Comparison of ENCODE assay signal across 11 mouse cellular contexts in the genomic region with DNA sequence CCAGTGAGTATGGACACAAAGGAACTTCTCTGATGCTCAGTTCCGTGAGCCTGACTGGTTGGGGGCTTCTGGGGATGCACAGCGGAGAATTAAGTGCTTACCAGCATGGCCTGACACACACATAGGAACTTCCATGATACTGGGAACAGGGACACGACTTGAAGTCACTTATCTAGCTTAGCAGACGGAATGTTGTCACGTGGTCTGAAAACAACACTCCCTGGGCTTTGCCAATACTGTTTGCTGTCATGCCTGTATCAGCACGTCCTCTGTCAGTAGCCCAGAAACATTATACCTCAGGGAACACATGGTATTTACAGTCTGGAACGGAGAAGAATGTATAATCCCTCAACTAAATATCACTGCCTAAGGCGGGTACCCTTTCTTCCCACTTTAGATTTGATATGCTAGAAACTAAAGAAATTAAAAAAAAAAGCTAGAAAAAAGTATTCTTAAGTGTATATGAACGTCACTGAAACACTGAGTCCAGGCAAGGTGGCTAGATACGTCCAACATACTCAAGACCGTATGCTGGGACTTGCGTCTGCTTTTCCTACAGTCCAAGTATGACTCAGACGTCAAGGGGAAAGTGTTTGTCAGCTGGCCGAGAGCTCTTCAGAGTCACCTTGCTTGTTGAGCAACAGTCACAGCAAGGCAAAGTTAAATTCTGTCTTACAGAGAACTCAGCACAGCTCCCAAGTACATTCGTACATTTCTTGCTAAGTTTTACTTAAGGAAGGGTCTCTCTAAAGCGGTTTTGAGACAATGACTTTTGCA. TPM values are rescaled to one million over a fixed set of nuclear protein-coding genes. Genes with fewer than 3 reads are reported as not detected.
DNase-seq lines count a peak whose midpoint lies in the region; ATAC-seq lines count a peak whose summit lies in the region.
"Had no signal": no experiment of that assay in that cellular context is flagged by ENCODE, and none has a peak within 500 bp of the region (broad histone marks: within the 10 kb centered on the region; RNA-seq: fewer than 3 reads in every experiment).

No protein-coding gene starts in this region.

- ATAC-seq in midbrain, embryonic 11.5 days (ENCODE audit: low FRiP score), result no peak
- ATAC-seq in midbrain, embryonic 15.5 days (replicated peaks), result no peak
- peak; percentile 81 for ATAC-seq in liver, embryonic 15.5 days (ENCODE audit: insufficient read depth)
- ATAC-seq in neural tube, embryonic 15.5 days (ENCODE audit: low FRiP score), result no peak

- H3K27ac ChIP-seq in midbrain, embryonic 11.5 days (ENCODE audit: low read depth, low read length), result no peak overlapping the region
- H3K27ac ChIP-seq in midbrain, embryonic 15.5 days, result no peak overlapping the region
- peak overlapping the region; percentile 42 for H3K27ac ChIP-seq in liver, embryonic 15.5 days (replicated peaks)
- no peak overlapping the region for H3K27ac ChIP-seq in neural tube, embryonic 15.5 days (replicated peaks)
- H3K27ac ChIP-seq: limb, embryonic 12.5 days; neural tube, embryonic 12.5 days had no signal

- 89% methylated on average over 16 of the region's 16 CpGs for WGBS in midbrain, embryonic 11.5 days
- 87% methylated on average over 16 of the region's 16 CpGs for WGBS in midbrain, embryonic 15.5 days
- WGBS in liver, embryonic 15.5 days (ENCODE audit: insufficient replicate concordance), result 63% methylated on average over 16 of the region's 16 CpGs
- 87% methylated on average over 16 of the region's 16 CpGs for WGBS in neural tube, embryonic 15.5 days

- H3K27me3 ChIP-seq in midbrain, embryonic 11.5 days (ENCODE audit: control insufficient read depth, insufficient read depth, low read length), result no peaks in the 10 kb centered on the region
- H3K27me3 ChIP-seq in midbrain, embryonic 15.5 days (replicated peaks), result no peaks in the 10 kb centered on the region
- no peaks in the 10 kb centered on the region for H3K27me3 ChIP-seq in liver, embryonic 15.5 days
- no peaks in the 10 kb centered on the region for H3K27me3 ChIP-seq in neural tube, embryonic 15.5 days (replicated peaks)
- H3K27me3 ChIP-seq: kidney, embryonic 15.5 days; limb, embryonic 12.5 days; neural tube, embryonic 12.5 days had no signal

- no peak overlapping the region for H3K9ac ChIP-seq in midbrain, embryonic 11.5 days (ENCODE audit: low read length)
- no peak overlapping the region for H3K9ac ChIP-seq in midbrain, embryonic 15.5 days
- H3K9ac ChIP-seq in liver, embryonic 15.5 days, result no peak overlapping the region
- H3K9ac ChIP-seq in neural tube, embryonic 15.5 days (replicated peaks), result no peak overlapping the region
- H3K9ac ChIP-seq: kidney, embryonic 15.5 days; limb, embryonic 12.5 days; neural tube, embryonic 12.5 days had no signal

- no peak overlapping the region for H3K4me2 ChIP-seq in midbrain, embryonic 11.5 days
- no peak overlapping the region for H3K4me2 ChIP-seq in midbrain, embryonic 15.5 days
- H3K4me2 ChIP-seq in liver, embryonic 15.5 days, result peak overlapping the region; percentile 27; the same call in 1 of the 2 replicates
- H3K4me2 ChIP-seq in neural tube, embryonic 15.5 days, result no peak overlapping the region
- H3K4me2 ChIP-seq: kidney, embryonic 15.5 days; limb, embryonic 12.5 days; neural tube, embryonic 12.5 days had no signal

- no peaks in the 10 kb centered on the region for H3K9me3 ChIP-seq in midbrain, embryonic 11.5 days (ENCODE audit: control insufficient read depth, low read length)
- H3K9me3 ChIP-seq in midbrain, embryonic 15.5 days, result no peaks in the 10 kb centered on the region
- H3K9me3 ChIP-seq in liver, embryonic 15.5 days (replicated peaks), result no peaks in the 10 kb centered on the region
- H3K9me3 ChIP-seq in neural tube, embryonic 15.5 days (replicated peaks), result peaks cover 3% of the 10 kb centered on the region; the same call in 1 of the 2 replicates
- H3K9me3 ChIP-seq: limb, embryonic 12.5 days; neural tube, embryonic 12.5 days had no signal

- peak; percentile 54 for DNase-seq in midbrain, embryonic 11.5 days (ENCODE audit: low spot score, missing footprints)
- peak; percentile 71 for DNase-seq in heart, adult 8-10 months (ENCODE audit: low spot score)
- DNase-seq in cerebellum, postnatal 25 days, result no peak
- DNase-seq in B cell, adult 2 months, result no peak
- DNase-seq: cerebellum, adult 11 months had no signal

- H3K4me3 ChIP-seq in midbrain, embryonic 11.5 days (ENCODE audit: low read depth, low read length), result no peak overlapping the region
- H3K4me3 ChIP-seq in midbrain, embryonic 15.5 days, result no peak overlapping the region
- H3K4me3 ChIP-seq in liver, embryonic 15.5 days (replicated peaks), result no peak overlapping the region
- no peak overlapping the region for H3K4me3 ChIP-seq in neural tube, embryonic 15.5 days (replicated peaks)
- H3K4me3 ChIP-seq: kidney, embryonic 15.5 days; limb, embryonic 12.5 days; neural tube, embryonic 12.5 days had no signal

- H3K36me3 ChIP-seq in midbrain, embryonic 11.5 days (ENCODE audit: control insufficient read depth, insufficient read depth, low read length), result peaks cover 5% of the 10 kb centered on the region; the same call in 1 of the 2 replicates
- 0 out of 2 replicates have a peak, but pooled peaks cover 5% of the 10 kb centered on the region for H3K36me3 ChIP-seq in midbrain, embryonic 15.5 days (replicated peaks)
- H3K36me3 ChIP-seq in liver, embryonic 15.5 days (replicated peaks), result peaks cover 62% of the 10 kb centered on the region
- H3K36me3 ChIP-seq in neural tube, embryonic 15.5 days, result peaks cover 8% of the 10 kb centered on the region; the same call in 1 of the 2 replicates

- peaks cover 9% of the 10 kb centered on the region for H3K4me1 ChIP-seq in midbrain, embryonic 11.5 days (ENCODE audit: control insufficient read depth, insufficient read depth, low read length)
- peaks cover 10% of the 10 kb centered on the region; the same call in 1 of the 2 replicates for H3K4me1 ChIP-seq in midbrain, embryonic 15.5 days
- H3K4me1 ChIP-seq in liver, embryonic 15.5 days (replicated peaks), result peaks cover 71% of the 10 kb centered on the region
- H3K4me1 ChIP-seq in neural tube, embryonic 15.5 days, result peaks cover 15% of the 10 kb centered on the region

RNA-seq across cellular contexts. Expression of gene F2r, which starts 7.3 kb away (rescaled TPM):
- polyA plus RNA-seq in midbrain, embryonic 11.5 days (2014; fragmentation: Nextera tagmentation; extraction: Ambion mirVana), result 129 and 143 TPM in 2 replicates
- polyA plus RNA-seq in midbrain, embryonic 15.5 days (2015; fragmentation: Nextera tagmentation; extraction: Ambion mirVana), result 59.5 and 60.9 TPM in 2 replicates
- total RNA-seq in heart, adult 8-10 months (2022), result 10 to 100 TPM; 19.6 to 24.5 (median 21.5) TPM
- 32.3 and 35.9 TPM in 2 replicates for polyA plus RNA-seq in liver, embryonic 15.5 days (2015; fragmentation: Nextera tagmentation; extraction: Ambion mirVana)
- 52.1 and 53.9 TPM in 2 replicates for polyA plus RNA-seq in neural tube, embryonic 15.5 days (2015; fragmentation: Nextera tagmentation; extraction: Ambion mirVana)

Comparison
In these comparisons a context has a peak if more than half of its experiments do, and no peak if none do; other contexts are left out.
1. DNase-seq: peak in midbrain, embryonic 11.5 days (single experiment) and heart, adult 8-10 months (single experiment); none in cerebellum, postnatal 25 days (0 of 2) and B cell, adult 2 months (0 of 2).